Mouse (Mus musculus) splenic B cell, adult 2 months (primary cell): ENCODE measurements at regions not wholly inside any gene's neighbourhood (a gene's known extent, or its start where the extent isn't known, plus 50 kb on each side); places are given as distances from the start of the nearest gene placed in this dataset.
"Not testable (repeated sequence)": the region's sequence is repeated elsewhere in the genome, so short reads cannot be mapped to it uniquely, and the experiment has no call there.

Experiments
- DNase-seq: peaks from one replicate; pipeline ENCODE4 v3.0.0-alpha.2; 2011; ENCODE audit warnings: low read depth, low spot score
- H3K27me3 ChIP-seq: 2 replicates; pipeline ENCODE4 v1.6.1; 2012; ENCODE audit warnings: mild to moderate bottlenecking, low read length, moderate library complexity, mixed read lengths; ENCODE audit not compliant: control insufficient read depth, poor library complexity, insufficient read depth, severe bottlenecking
- H3K36me3 ChIP-seq: 2 replicates; pipeline ENCODE4 v1.6.1; 2012; ENCODE audit warnings: mild to moderate bottlenecking, low read length, moderate library complexity, mixed read lengths; ENCODE audit not compliant: control insufficient read depth, poor library complexity, insufficient read depth, severe bottlenecking

DNA sequence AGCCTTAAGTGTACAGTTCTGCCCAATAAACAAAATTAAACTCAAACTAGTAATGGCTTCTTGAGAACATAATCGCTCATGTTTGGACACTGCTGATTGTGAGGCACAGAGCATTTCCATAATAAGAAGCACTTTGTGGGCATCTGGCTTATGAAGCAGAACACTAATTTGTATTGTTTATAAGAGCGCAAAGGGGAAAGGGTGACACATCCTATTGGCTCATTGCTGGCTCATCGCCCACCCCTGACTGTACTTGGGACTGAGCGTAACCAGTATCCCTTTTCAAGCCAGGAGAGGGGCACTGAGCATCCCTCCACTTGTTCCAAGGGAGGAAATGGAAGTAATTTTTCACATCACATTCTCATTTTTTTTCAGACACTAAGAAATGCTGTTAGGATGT, 288.0 kb downstream of the Sfmbt2 start:
- no peaks in the 10 kb centered on the region for H3K27me3 ChIP-seq
- DNase-seq, result no peak
- H3K36me3 ChIP-seq, result no peaks in the 10 kb centered on the region

DNA sequence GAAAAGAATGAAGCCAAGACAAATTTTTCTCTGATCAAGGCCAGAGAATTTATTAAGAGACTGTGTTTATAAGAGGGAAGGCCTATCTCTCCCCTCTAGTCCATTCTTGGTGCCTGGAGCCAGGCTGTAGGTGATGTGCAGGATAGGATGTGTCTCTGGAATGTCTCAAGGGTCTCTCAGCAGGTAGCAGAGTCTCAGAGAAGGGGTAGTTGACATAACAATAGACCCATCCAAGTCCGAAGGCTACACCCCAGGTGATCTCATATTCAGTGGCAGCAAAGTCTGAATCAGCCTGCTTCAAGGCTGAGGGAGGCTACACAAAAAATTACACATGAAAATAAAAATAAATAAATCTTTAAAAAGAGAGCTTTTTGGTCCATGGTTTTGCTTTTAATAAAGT, 297.6 kb downstream of the Sfmbt2 start:
- DNase-seq, H3K36me3 ChIP-seq, H3K27me3 ChIP-seq: not testable (repeated sequence)

DNA sequence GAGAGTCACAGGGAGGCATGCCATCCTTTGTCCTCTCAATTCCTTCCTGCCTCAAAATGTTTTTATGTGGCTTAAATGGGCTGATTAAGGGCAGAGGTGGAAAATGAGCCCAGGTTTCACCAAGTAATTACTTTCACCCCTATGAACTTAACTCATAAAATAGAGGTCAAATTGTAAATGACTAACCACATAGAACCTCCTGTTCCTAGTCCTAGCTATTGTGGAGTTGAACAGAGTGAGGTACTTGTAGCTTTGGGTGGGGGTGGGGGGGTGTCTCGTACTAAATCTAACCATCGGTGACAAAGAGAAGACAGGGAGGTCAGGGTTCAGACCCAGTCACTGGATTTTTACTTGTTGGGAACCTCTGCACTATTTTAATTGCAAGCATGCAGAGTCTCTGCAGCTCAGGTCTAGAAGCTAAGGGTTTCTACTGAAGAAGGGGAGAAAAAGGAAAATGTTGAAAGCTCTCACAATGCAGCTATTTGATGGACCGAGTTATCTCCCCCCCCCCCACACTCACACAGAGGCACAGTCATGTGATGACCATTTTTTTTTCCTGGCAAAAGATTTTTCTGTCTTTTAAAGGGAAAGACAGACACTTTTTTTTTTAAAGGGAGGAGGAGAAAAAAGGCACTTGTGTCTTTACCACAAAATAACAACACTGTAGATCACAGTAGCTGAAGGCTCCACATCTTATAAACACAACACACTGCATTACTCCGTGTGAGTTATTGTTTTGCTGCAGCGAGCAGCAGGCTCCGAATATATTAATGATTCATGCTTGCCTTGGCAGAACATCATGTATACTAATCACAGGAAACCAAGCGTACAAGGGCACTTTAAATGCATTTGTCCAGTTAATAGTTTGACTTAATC, 300.4 kb downstream of the Sfmbt2 start:
- H3K27me3 ChIP-seq, result no peaks in the 10 kb centered on the region
- no peaks in the 10 kb centered on the region for H3K36me3 ChIP-seq
- no peak for DNase-seq

DNA sequence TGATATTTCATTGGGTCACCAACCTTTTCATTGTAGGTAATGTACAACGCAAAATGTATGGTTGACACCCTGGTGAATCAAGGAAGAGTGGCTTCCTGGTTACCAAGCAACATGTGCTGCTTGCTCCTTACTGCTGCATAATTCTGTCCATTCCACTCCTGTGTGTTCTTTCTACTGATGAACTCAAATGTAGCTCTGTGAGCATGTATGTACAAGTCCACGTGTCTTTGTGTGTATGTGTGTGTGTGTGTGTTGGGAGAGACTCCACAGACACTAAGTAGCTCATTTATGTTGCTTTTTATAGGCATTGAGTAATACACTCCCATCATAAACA, 301.0 kb downstream of the Sfmbt2 start:
- no peaks in the 10 kb centered on the region for H3K27me3 ChIP-seq
- DNase-seq, result no peak
- no peaks in the 10 kb centered on the region for H3K36me3 ChIP-seq

DNA sequence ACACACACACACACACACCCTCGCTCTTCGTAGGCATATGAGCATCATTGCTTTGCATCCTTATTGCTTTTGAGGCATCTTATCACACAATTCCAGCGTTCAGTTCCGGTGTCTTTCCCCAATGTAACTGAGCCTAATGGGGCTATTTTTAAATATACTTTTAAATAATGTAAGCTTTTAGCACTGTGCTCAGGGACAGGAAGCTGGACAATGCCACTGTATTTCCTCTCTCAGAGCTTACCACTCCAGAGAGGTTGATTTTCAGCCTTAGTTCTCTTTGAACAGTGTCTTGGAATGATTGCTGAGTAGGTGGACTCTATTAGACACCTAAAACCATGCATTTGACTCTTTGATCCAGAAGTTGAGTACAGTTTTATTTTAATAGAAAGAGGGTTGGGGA, 301.9 kb downstream of the Sfmbt2 start:
- Histone ChIP-seq H3K36me3 (no peaks in the 10 kb centered on the region), H3K27me3 (no peaks in the 10 kb centered on the region)
- no peak for DNase-seq

DNA sequence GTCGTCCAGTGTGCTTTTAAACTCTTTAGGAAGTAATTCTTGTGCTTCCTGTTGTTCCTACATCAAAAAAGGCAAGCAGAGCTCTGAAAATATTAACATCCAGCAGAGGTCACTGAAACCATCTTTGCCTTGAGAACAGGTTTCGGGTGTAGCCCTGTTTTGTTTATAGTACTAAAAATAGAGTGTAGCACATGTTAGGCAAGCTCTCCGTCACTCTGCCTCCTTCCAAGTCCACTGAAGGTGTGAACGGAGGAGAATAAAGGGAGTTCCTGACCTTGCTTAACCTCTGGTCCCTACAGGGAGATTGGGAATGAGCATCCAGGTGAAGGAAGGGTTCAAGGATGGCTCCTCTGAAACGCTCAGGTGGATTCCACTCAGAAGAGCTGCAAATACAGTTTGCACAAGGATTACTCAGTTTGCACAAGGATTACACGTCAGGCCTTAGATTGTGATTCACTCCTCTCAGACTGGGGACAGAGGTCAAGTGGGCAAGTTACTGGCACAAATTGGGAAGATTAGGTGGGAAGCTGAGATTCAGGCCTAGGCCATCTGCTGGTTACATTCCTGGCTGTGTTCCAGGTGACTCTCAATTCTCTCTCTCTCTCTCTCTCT, 304.5 kb downstream of the Sfmbt2 start:
- H3K27me3 ChIP-seq, result no peaks in the 10 kb centered on the region
- H3K36me3 ChIP-seq, result no peaks in the 10 kb centered on the region
- DNase-seq, result no peak

DNA sequence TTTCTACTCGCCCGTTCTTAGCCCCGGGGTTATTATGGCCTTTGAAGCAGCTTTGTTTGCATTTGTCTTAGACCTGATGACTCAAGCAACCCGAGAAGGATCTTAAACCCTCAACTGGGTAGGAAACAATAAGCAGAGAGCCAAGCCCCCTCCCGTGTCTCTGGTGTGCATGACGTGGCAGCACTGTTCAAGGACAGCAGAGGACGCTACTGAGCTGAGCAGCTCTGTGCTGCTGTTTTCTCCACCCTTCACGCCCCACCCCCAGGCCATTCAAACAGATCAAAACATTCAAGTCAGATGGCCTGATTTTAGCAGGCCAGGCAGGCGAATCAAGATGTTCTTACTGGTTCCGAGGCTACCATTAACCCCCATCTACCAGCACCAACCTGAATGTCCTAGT, 331.1 kb downstream of the Sfmbt2 start:
- H3K27me3 ChIP-seq, result no peaks in the 10 kb centered on the region
- no peak for DNase-seq

DNA sequence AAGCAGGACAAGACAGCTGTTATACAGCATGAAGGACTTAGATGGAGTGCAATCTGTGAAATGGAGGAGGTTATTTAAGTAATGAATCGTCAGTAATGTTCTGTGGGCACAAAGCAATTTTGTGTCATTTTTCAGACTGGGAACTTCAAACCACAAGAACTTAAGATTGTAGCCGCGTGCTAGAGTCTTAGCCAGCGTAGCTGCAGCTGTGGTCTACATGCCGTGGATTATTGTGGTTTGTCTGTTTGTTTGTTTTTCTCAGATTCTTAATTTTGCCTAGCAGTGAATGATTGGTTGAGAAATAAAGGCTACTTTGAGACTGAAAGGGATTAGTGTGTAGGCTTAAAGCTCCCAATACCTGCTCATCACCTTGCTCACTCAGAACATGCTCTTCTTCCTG, 348.1 kb downstream of the Sfmbt2 start:
- no peaks in the 10 kb centered on the region for H3K27me3 ChIP-seq

More for the DNA sequence above, 331.1 kb downstream of the Sfmbt2 start:
- no peaks in the 10 kb centered on the region for H3K36me3 ChIP-seq

DNA sequence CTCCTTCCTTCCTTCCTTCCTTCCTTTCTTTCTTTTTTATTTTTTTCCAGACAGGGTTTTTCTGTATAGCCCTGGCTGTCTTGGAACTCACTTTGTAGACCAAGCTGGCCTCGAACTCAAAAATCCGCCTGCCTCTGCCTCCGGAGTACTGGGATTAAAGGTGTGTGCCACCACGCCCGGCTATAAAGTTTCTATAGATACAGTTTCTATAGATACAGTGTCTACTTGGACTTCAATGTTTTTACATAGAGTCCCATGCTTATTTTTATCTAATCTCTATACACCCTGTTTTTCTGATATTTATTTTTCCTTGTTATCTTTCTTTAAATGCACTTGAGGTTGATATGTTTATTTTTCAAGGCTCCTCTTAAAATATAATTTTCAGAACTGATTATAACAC, 364.0 kb downstream of the Sfmbt2 start:
- not testable (repeated sequence) for H3K27me3 ChIP-seq, H3K36me3 ChIP-seq, DNase-seq

More for the DNA sequence above, 348.1 kb downstream of the Sfmbt2 start:
- no peak for DNase-seq
- H3K36me3 ChIP-seq, result no peaks in the 10 kb centered on the region

DNA sequence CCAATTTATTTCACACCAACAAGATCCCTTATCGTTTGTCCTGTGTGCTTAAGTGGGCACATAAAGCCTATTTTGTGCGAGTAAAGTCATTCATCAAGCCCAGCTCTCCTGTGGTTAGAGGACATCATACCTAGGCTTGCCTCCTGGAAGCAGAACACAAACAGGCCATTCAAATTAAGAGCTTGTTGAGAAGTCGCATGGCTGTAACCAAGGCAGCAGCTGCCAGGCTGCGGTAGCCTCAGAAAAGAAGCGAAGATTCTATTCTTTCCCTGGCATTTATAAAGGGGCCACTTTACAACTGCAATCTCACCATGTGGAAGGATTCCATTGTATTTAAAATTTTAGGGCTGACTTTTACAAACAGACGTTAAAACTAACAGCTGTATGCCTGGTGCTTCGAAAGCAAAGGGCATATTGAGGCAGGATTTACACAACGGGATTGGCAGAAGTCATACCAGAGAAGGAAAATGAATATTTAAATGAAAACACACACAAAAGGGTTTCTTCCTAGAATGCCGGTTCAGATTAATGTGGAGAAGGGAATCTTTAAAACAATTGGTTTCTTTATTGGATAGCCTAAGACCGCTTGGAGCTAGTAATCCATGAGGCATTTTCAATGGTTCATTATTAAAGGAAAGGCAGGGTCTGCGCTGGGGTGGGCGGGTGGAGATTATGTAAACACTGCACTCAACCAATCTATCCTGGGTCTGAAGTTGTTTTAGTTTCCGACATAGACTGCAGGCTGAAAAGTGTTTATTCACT, 366.6 kb downstream of the Sfmbt2 start:
- DNase-seq, result no peak
- H3K36me3 ChIP-seq, result no peaks in the 10 kb centered on the region
- H3K27me3 ChIP-seq, result no peaks in the 10 kb centered on the region

DNA sequence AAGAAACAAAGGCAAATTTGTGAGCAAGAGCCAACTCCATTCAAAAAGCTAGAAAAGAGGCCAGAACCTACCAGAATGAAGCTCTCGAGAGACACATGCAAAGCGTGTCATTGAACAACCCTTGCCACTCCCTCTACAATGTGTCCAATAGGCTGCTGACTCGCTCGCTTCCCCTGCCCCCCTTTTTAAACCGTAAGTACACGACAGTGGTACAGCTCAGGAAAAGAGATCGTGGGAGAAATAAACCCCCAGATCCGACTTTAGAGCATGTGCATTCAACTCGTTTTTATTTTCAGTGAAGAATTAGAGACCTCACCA, 367.1 kb downstream of the Sfmbt2 start:
- no peak for DNase-seq
- no peaks in the 10 kb centered on the region for H3K36me3 ChIP-seq
- no peaks in the 10 kb centered on the region for H3K27me3 ChIP-seq

DNA sequence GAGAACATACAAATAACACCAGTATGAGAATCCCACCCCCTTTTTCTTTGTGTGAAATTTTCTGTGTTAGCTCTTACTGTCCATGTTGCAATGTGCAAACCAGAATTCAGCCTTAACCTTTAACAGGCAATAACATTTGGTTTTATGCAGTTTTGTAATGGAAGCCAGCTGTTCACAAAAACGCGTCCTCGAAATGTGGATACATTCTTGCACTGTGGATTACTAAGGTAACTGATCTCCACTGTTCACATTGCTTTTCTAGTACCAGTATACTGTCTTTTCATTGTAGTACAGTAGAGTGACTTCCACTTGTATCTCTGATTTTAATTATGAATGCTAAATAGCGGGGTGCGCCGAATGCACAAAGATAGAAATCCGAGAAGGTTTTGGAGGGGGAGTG, 374.8 kb downstream of the Sfmbt2 start:
- H3K27me3 ChIP-seq, result no peaks in the 10 kb centered on the region
- no peak for DNase-seq
- no peaks in the 10 kb centered on the region for H3K36me3 ChIP-seq

DNA sequence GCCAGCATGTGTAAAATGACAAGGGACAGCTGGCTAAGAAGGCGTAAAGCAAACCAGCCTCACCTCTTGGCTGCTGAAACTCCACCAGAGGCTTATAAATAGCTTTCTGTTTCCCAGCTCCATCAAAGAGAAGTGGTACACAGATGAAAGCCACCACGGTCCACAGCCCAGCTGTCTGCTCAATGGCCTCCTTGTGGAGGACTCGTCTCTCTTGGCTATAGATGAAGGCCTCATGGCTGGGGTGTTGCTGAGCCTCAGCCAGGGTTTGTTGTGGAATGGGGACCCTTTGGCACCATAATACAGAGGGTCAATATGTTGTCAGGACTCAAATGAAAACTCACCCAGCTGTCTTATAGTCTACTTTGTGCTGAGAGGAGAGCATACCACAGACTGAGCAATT, 385.1 kb downstream of the Sfmbt2 start:
- Histone ChIP-seq H3K27me3 (no peaks in the 10 kb centered on the region), H3K36me3 (no peaks in the 10 kb centered on the region)
- DNase-seq, result no peak

DNA sequence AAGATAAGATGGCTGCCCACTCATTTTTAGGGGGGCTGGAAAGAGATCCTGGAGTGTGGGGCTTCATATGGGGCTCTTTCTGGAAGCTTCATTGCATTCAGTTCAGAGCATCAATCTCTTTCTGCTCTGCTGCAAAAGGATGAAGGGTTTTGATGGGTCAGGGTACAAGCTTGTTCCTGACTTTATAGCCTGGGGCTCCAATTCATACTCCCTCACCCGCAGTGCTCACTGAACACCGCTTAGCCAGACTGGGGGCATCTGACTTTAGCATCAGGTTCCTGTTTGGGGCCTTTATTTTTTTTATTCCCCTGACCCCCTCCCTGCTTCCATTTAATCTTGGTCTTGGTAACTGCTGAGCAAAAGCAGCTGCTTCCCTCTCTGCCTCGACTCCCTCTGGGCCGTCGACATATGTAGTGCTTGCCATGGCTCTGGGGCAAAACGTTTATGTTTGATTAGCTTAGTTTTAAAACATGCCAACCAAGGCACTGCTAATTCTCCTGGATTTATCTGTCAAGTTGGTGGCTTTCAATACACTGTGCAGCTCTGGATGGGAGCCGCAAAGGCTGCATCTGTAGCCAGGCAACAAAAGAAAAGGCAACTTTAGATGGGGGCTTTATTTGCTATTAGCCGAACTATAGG, 387.0 kb downstream of the Sfmbt2 start:
- no peaks in the 10 kb centered on the region for H3K27me3 ChIP-seq
- no peaks in the 10 kb centered on the region for H3K36me3 ChIP-seq
- DNase-seq, result no peak

DNA sequence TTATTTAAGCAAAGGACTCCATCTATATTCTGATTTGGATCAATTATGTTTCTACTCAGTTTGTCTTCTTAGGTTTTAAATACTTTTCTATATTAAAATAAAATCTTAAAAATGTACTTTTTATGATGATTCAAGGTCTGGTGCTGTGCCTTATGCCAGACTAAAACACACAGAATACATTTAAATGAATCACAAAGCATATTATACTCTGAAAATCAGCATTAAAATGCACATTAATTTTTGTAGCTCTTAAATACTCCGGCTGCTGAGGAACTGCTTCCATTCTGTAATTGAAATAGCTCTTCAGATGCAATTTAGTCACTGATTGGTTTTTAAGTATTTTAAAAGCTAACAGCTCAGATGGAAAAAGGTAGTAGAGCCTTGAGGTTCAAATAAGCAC, 387.6 kb downstream of the Sfmbt2 start:
- DNase-seq, result no peak
- Histone ChIP-seq H3K27me3 (no peaks in the 10 kb centered on the region), H3K36me3 (no peaks in the 10 kb centered on the region)
